21 mouse cellular contexts compared by ENCODE assay signal in the genomic region with DNA sequence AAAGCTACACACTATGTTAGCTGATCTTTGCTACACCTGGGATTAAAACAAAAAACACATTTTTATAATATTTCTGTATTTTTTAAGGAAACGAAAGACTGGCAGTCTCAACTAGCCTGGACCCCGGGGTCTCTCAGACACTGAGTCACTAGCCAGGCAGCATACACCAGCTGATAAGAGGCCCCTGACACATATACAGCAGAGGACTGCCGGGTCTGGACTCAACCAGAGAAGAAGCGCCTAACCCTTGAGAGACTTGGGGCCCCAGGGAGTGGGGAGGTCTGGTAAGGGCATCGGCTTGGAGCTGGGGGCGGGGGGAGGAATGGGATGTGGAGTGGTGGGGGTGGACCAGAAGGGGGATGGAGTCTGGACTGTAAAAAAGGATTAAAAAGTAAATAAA. TPM values are rescaled to one million over a fixed set of nuclear protein-coding genes. Genes with fewer than 3 reads are reported as not detected.
"Had no signal": no experiment of that assay in that cellular context is flagged by ENCODE, and none has a peak within 500 bp of the region (broad histone marks: within the 10 kb centered on the region; RNA-seq: fewer than 3 reads in every experiment).

No protein-coding gene starts in this region.

- DNase-seq: kidney, adult 11 months; kidney, adult 8-10 months; kidney, postnatal 10 days; kidney, postnatal 36 days; layer of hippocampus, adult 9-11 months; lung, embryonic 14.5 days; thymus, adult 18-20 months; thymus, postnatal 36 days had no signal

- H3K9me3 ChIP-seq: intestine, embryonic 15.5 days; kidney, embryonic 15.5 days; limb, embryonic 10.5 days; limb, embryonic 13.5 days; midbrain, embryonic 10.5 days; midbrain, embryonic 13.5 days; neural tube, embryonic 13.5 days had no signal

- H3K36me3 ChIP-seq: intestine, embryonic 15.5 days; kidney, embryonic 15.5 days; limb, embryonic 13.5 days; midbrain, embryonic 10.5 days; midbrain, embryonic 13.5 days; neural tube, embryonic 13.5 days had no signal

- H3K27ac ChIP-seq: intestine, embryonic 15.5 days; kidney, embryonic 15.5 days; limb, embryonic 10.5 days; limb, embryonic 13.5 days; macrophage; midbrain, embryonic 10.5 days; midbrain, embryonic 13.5 days; neural tube, embryonic 13.5 days had no signal

- ATAC-seq: intestine, embryonic 15.5 days; lung, postnatal 0 days; midbrain, embryonic 13.5 days; midbrain, embryonic 16.5 days had no signal

- H3K4me2 ChIP-seq: intestine, embryonic 15.5 days; kidney, embryonic 15.5 days; limb, embryonic 13.5 days; lung, embryonic 14.5 days; midbrain, embryonic 13.5 days; neural tube, embryonic 13.5 days had no signal

- H3K4me3 ChIP-seq: intestine, embryonic 15.5 days; kidney, embryonic 15.5 days; limb, embryonic 10.5 days; limb, embryonic 13.5 days; midbrain, embryonic 10.5 days; midbrain, embryonic 13.5 days; myocyte; neural tube, embryonic 13.5 days had no signal

- H3K4me1 ChIP-seq: intestine, embryonic 15.5 days; kidney, embryonic 15.5 days; limb, embryonic 10.5 days; limb, embryonic 13.5 days; midbrain, embryonic 10.5 days; midbrain, embryonic 13.5 days; neural tube, embryonic 13.5 days had no signal

- H3K9ac ChIP-seq: intestine, embryonic 15.5 days; kidney, embryonic 15.5 days; limb, embryonic 13.5 days; lung, embryonic 14.5 days; midbrain, embryonic 13.5 days; neural tube, embryonic 13.5 days had no signal

- H3K27me3 ChIP-seq: intestine, embryonic 15.5 days; kidney, embryonic 15.5 days; limb, embryonic 13.5 days; midbrain, embryonic 13.5 days; neural tube, embryonic 13.5 days had no signal

RNA-seq across cellular contexts. Expression of a gene that starts 22.7 kb away (rescaled TPM):
- total RNA-seq: layer of hippocampus, adult 18-20 months; liver, adult 2 months had no signal
